Mouse (Mus musculus) testis, adult 2 months (tissue): ENCODE results near the gene 1700024G13Rik.

Source experiments
- CTCF ChIP-seq: fragments of 200-500 bp; IDR thresholded peaks from 2 replicates; pipeline ENCODE4 v1.5.1; 2012; ENCODE audit warnings: low read depth, mild to moderate bottlenecking, inconsistent platforms, low read length, moderate library complexity; ENCODE audit not compliant: control insufficient read depth, insufficient read depth, insufficient replicate concordance
- POLR2A ChIP-seq: fragments of 200-500 bp; IDR thresholded peaks from 2 replicates; pipeline ENCODE4 v1.6.1; 2012; ENCODE audit warnings: low read depth, mild to moderate bottlenecking, inconsistent platforms, low read length, moderate library complexity; ENCODE audit not compliant: control insufficient read depth

GRCm38 (mm10) chr14:32423946-32424345 is 35.8 kb upstream of the 1700024G13Rik start:
- TF ChIP-seq CTCF = no peak
- no peak for TF ChIP-seq POLR2A
